Mouse (Mus musculus) neural tube, embryonic 15.5 days (tissue): ENCODE measurements around the gene Wdr95. TPM values are rescaled to one million over a fixed set of nuclear protein-coding genes. Genes with fewer than 3 reads are reported as not detected.

ENCODE experiments used
- ATAC-seq: fragments of 200-750 bp; cut with Nextera tagmentation; 2 replicates; pipeline ENCODE4 v1.8.0; 2017; ENCODE audit warnings: mild to moderate bottlenecking, moderate TSS enrichment, moderate library complexity; ENCODE audit not compliant: low FRiP score
- H3K27ac ChIP-seq: fragments of 300-500 bp; sonication (generic); replicated peaks from 2 replicates; pipeline ENCODE4 v1.5.1; 2015; ENCODE audit warnings: mild to moderate bottlenecking, inconsistent platforms
- H3K27me3 ChIP-seq: fragments of 300-500 bp; sonication (generic); replicated peaks from 2 replicates; pipeline ENCODE4 v1.6.1; 2015; ENCODE audit warnings: inconsistent platforms
- H3K36me3 ChIP-seq: fragments of 300-500 bp; sonication (generic); 2 replicates; pipeline ENCODE4 v1.6.1; 2015; ENCODE audit warnings: inconsistent platforms
- H3K4me1 ChIP-seq: fragments of 300-500 bp; sonication (generic); 2 replicates; pipeline ENCODE4 v1.6.1; 2015; ENCODE audit warnings: inconsistent platforms
- H3K4me2 ChIP-seq: fragments of 300-500 bp; sonication (generic); 2 replicates; pipeline ENCODE4 v1.6.1; 2015; ENCODE audit warnings: inconsistent platforms, mild to moderate bottlenecking, moderate library complexity
- H3K4me3 ChIP-seq: fragments of 300-500 bp; sonication (generic); replicated peaks from 2 replicates; pipeline ENCODE4 v1.5.1; 2015; ENCODE audit warnings: mild to moderate bottlenecking, inconsistent platforms
- H3K9ac ChIP-seq: fragments of 300-500 bp; sonication (generic); replicated peaks from 2 replicates; pipeline ENCODE4 v1.6.1; 2015; ENCODE audit warnings: mild to moderate bottlenecking, inconsistent platforms
- H3K9me3 ChIP-seq: fragments of 300-500 bp; sonication (generic); replicated peaks from 2 replicates; pipeline ENCODE4 v1.6.1; 2016; ENCODE audit warnings: inconsistent platforms
- WGBS: fragments of 180-500 bp; shearing (Covaris S2); methylation state at CpG from one replicate; pipeline ENCODE4 v1.1.7; 2015; ENCODE audit warnings: mixed read lengths; 5-methylcytosine and 5-hydroxymethylcytosine counted together
- polyA plus RNA-seq: library from polyadenylated mRNA; unstranded; fragments of >200 nt; fragmentation: Nextera tagmentation; extraction: Ambion mirVana; gene quantifications from 2 replicates; pipeline ENCODE4 v1.2.1, GENCODE M21; 2015

The Wdr95 gene
- polyA plus RNA-seq, 1 experiment from 2014 or later = 0.12 TPM

GRCm38 (mm10) chr5:149503423-149504175 lies 24.9 kb upstream of the Wdr95 start:
- Histone ChIP-seq H3K4me1 (peaks cover 9% of the 10 kb centered on the region), H3K4me3 (no peak overlapping the region), H3K4me2 (peak overlapping the region; percentile 20; the same call in 1 of the 2 replicates), H3K9me3 (no peaks in the 10 kb centered on the region), H3K9ac (peak overlapping the region; percentile 15), H3K27ac (peak overlapping the region; percentile 61), H3K36me3 (no peaks in the 10 kb centered on the region), H3K27me3 (no peaks in the 10 kb centered on the region)
- WGBS = 43% methylated on average over 23 of the region's 23 CpGs
- no peak for ATAC-seq

GRCm38 (mm10) chr5:149504985-149505384 lies 23.5 kb upstream of the Wdr95 start:
- Histone ChIP-seq H3K27ac (no peak overlapping the region), H3K9ac (no peak overlapping the region), H3K27me3 (no peaks in the 10 kb centered on the region), H3K4me2 (no peak overlapping the region), H3K9me3 (no peaks in the 10 kb centered on the region), H3K36me3 (no peaks in the 10 kb centered on the region), H3K4me3 (no peak overlapping the region), H3K4me1 (peaks cover 12% of the 10 kb centered on the region)
- ATAC-seq = no peak
- WGBS = 84% methylated on average over 8 of the region's 8 CpGs

DNA sequence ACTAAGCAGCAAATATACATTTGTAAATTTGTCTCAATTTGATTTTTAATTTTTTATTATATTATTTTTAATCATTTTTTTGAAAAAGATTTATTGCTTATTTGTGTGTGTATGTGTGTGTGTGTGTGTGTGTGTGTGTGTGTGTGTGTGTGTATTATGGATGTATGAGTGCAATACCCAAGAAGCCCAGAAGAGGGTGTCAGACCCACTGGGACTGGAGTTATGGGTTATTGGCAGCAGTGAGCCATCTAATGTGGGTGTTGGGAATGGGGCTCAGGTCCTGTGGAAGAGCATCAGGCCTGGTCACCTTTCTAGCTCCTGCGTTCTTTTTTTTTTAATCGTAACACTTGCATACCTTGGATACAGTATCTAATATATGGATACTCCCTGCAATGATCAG lies 22.4 kb upstream of the Wdr95 start:
- H3K9ac ChIP-seq = no peak overlapping the region
- WGBS = 96% methylated on average over 2 of the region's 2 CpGs
- ATAC-seq = no peak
- H3K36me3 ChIP-seq = no peaks in the 10 kb centered on the region
- no peaks in the 10 kb centered on the region for H3K27me3 ChIP-seq
- H3K4me2 ChIP-seq = no peak overlapping the region
- no peaks in the 10 kb centered on the region for H3K9me3 ChIP-seq
- H3K4me3 ChIP-seq = no peak overlapping the region
- H3K27ac ChIP-seq = no peak overlapping the region
- H3K4me1 ChIP-seq = peaks cover 19% of the 10 kb centered on the region

DNA sequence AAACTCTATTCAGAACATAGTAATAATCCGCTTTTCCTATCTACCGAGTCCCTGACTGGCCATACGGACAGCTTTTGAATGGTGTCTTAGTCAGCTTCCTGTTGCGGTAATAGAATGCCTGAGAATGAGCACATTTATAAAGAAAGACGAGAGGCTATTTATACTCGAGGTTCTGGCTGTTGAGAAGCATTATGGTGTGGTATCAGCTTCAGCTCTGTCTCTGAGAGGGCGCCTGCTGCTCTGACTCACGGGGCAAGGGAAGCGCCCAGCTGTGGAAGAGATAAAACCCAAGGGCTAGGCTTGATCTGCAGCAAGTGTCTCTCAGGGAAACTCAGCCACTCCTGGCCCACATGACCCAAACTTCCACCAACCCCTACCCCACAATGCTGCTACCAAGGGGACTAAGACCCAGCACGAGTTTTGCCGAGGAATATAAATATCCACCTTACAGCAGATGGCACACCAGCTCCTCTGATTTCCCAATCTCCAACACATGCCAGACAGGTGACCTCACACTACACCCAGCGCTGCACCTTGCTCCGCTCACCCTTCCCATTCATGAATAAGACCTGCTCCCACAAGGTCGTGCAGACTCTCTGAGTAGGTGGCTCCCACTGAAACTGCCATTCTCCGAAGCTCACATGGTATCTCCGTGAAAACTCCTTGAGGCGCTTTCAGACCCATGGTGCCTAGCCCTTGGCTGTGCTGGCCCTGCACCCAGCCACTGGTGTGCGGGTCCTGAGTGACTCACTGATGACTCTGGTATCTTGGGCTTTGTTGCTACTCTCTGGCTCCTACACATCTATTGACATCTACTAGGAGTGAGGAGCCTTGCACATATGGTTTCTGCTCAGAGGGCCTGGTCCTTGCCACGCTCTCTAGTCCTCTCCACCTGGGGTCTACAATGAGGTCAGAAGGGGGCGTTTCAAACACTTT lies 20.1 kb upstream of the Wdr95 start:
- H3K4me2 ChIP-seq = no peak overlapping the region
- no peaks in the 10 kb centered on the region for H3K27me3 ChIP-seq
- H3K4me1 ChIP-seq = peaks cover 21% of the 10 kb centered on the region
- no peak overlapping the region for H3K9ac ChIP-seq
- 86% methylated on average over 20 of the region's 20 CpGs for WGBS
- ATAC-seq = no peak
- H3K9me3 ChIP-seq = no peaks in the 10 kb centered on the region
- no peaks in the 10 kb centered on the region for H3K36me3 ChIP-seq
- no peak overlapping the region for H3K27ac ChIP-seq
- no peak overlapping the region for H3K4me3 ChIP-seq

- H3K27me3 ChIP-seq = no peaks in the 10 kb centered on the region
- ATAC-seq = no peak
- 17% methylated on average over 13 of the region's 13 CpGs for WGBS
- H3K4me1 ChIP-seq = peaks cover 32% of the 10 kb centered on the region
- no peak overlapping the region for H3K4me3 ChIP-seq
- peak overlapping the region; percentile 9; the same call in 1 of the 2 replicates for H3K4me2 ChIP-seq
- H3K9me3 ChIP-seq = no peaks in the 10 kb centered on the region
- no peaks in the 10 kb centered on the region for H3K36me3 ChIP-seq
- H3K27ac ChIP-seq = peak overlapping the region; percentile 48; the same call in 1 of the 2 replicates
- H3K9ac ChIP-seq = no peak overlapping the region
Observed at GRCm38 (mm10) chr5:149510323-149510722, 18.2 kb upstream of the Wdr95 start.

- H3K9me3 ChIP-seq = no peaks in the 10 kb centered on the region
- H3K4me1 ChIP-seq = peaks cover 32% of the 10 kb centered on the region
- H3K36me3 ChIP-seq = no peaks in the 10 kb centered on the region
- H3K27me3 ChIP-seq = no peaks in the 10 kb centered on the region
- H3K4me2 ChIP-seq = no peak overlapping the region
- WGBS = 8% methylated on average over 3 of the region's 3 CpGs
- no peak overlapping the region for H3K27ac ChIP-seq
- no peak for ATAC-seq
- no peak overlapping the region for H3K4me3 ChIP-seq
- no peak overlapping the region for H3K9ac ChIP-seq
Observed at GRCm38 (mm10) chr5:149512695-149513094, 15.8 kb upstream of the Wdr95 start.

DNA sequence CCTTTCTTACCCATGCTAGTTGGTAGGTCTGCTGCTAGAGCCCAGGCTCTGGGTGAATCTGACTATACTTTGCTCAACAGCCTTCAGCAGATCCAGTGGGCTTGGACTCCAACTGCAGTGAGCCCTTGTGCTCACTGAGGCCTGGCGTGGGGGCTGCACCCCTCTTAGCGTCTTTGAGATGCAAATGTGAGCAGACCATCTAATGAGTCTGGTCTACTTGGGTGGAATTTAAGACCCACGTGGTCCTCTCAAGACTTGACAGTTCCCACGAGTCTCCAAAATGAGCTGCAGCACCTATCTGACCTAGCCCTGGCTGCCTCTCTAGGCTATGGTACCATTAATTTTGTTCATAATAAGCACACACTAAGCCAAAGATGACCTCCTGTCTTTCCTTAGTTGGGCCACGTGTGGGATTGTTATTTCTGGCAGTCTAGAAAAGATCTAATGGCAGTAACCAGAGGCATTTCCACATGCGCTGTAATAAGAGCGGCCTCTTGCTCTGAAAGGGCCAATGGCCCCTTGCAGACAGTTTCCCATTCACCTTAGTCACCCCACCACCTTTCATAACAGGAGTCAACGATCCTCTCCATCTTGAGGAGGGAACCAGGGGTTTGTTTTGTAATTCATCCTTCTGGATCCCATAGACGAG lies 14.9 kb upstream of the Wdr95 start:
- no peak for ATAC-seq
- no peak overlapping the region for H3K4me3 ChIP-seq
- peak overlapping the region; percentile 72 for H3K27ac ChIP-seq
- H3K36me3 ChIP-seq = no peaks in the 10 kb centered on the region
- H3K9me3 ChIP-seq = no peaks in the 10 kb centered on the region
- peak overlapping the region; percentile 26 for H3K4me2 ChIP-seq
- H3K4me1 ChIP-seq = peaks cover 32% of the 10 kb centered on the region
- H3K9ac ChIP-seq = no peak overlapping the region
- WGBS = 29% methylated on average over 9 of the region's 9 CpGs
- H3K27me3 ChIP-seq = no peaks in the 10 kb centered on the region

DNA sequence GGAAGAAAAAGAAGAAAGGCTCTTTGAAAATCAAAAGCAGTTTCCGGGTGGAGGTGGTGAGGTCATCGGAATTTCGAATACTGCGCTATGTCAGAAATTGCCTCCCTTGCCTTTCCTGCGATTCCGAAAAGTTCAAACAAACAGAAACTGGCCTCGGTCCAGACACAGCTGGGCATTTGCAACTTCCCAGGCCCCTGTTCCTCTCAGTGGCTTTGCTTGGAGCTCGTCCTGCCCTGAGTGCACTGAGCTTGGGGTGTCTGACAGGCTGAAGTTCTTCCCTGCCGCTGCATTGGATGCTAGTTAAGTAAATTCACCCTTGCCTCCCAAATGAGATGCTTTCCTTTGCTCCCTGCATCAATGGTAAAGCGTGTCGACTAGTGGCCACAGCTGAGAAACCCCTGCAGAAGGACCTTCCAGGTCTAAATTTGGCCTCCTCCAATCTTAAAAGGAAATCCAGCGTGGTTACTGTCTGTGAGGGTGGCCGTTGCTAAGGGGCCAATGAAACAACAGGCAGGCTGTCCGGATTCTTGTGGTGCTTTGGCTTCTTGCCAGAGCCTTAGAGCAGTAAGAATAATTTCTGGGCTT lies 14.3 kb upstream of the Wdr95 start:
- ATAC-seq = peak; percentile 45; the same call in 1 of the 2 replicates

DNA sequence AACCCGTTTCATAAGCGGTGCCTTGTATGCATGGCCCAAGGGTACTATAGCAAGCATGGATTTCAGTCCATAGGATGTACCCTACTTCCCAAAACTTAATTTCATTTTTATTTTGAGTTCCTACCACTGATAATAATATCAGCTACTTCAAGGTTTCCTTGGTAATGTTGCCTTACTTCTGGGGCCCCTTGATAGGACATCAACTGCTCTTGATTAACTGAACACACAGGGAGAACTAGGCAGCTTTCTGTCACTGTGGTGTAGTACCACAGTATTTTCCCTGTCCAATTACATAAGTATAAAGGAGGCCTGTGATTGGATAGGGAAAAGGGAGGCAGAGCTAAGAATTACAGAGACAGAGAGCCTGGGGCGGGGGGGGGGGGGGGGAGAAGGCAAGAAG lies 13.6 kb upstream of the Wdr95 start:
- 48% methylated on average over 2 of the region's 3 CpGs for WGBS
- ATAC-seq = no peak
- no peaks in the 10 kb centered on the region for H3K36me3 ChIP-seq
- no peaks in the 10 kb centered on the region for H3K27me3 ChIP-seq
- no peak overlapping the region for H3K4me2 ChIP-seq
- H3K27ac ChIP-seq = peak overlapping the region; percentile 72; the same call in 1 of the 2 replicates
- H3K9me3 ChIP-seq = no peaks in the 10 kb centered on the region
- H3K4me1 ChIP-seq = peaks cover 31% of the 10 kb centered on the region
- H3K4me3 ChIP-seq = no peak overlapping the region
- no peak overlapping the region for H3K9ac ChIP-seq

More for the DNA sequence above, 14.3 kb upstream of the Wdr95 start:
- H3K36me3 ChIP-seq = no peaks in the 10 kb centered on the region
- H3K9ac ChIP-seq = no peak overlapping the region
- H3K4me2 ChIP-seq = peak overlapping the region; percentile 26
- WGBS = 12% methylated on average over 14 of the region's 14 CpGs
- no peaks in the 10 kb centered on the region for H3K9me3 ChIP-seq
- H3K4me1 ChIP-seq = peaks cover 32% of the 10 kb centered on the region
- H3K27ac ChIP-seq = peak overlapping the region; percentile 72
- no peaks in the 10 kb centered on the region for H3K27me3 ChIP-seq
- no peak overlapping the region for H3K4me3 ChIP-seq

DNA sequence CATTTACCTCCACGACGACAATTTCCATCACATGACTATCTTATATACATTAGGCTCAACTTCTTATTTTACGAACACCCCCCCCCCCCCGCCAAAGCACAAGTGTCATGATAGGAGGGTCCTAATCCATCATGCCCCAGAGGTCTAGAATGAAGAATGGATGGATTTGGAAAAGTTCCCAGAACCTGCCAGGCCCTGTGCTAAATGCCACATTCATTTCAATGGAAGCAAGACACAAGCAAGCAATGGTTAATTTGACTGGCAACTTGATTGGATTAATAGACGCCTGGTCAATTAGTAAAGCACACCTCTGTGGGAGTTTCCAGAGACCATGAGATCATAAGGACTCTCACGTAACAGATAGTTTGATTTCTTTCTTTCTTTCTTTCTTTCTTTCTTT lies 11.4 kb upstream of the Wdr95 start:
- ATAC-seq = no peak
- Histone ChIP-seq H3K27me3 (no peaks in the 10 kb centered on the region), H3K27ac (no peak overlapping the region), H3K9me3 (no peaks in the 10 kb centered on the region), H3K4me1 (peaks cover 26% of the 10 kb centered on the region), H3K4me2 (no peak overlapping the region), H3K9ac (no peak overlapping the region), H3K36me3 (no peaks in the 10 kb centered on the region), H3K4me3 (no peak overlapping the region)
- 54% methylated on average over 6 of the region's 6 CpGs for WGBS

DNA sequence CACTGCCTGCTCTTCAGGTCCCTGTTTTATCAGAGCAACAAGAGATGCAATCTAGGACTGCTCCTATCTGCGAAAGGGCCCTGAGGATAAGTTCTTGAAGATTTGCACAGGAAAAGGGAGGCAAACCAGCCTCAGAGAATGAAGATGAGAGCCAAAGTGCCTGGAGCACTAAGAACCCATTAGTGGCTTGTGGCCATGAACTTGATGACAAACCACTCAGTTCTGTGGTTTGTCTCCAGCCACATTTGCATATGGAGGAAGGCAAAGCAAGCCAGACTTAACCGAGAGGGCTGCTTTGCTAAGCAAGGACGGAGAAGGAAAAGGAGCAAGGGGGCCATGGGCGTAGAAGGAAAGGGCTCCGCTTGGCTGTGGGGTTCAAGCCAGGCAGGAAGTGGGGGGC lies 7.7 kb upstream of the Wdr95 start:
- Histone ChIP-seq H3K4me3 (no peak overlapping the region), H3K27me3 (no peaks in the 10 kb centered on the region), H3K27ac (no peak overlapping the region), H3K36me3 (no peaks in the 10 kb centered on the region), H3K9me3 (no peaks in the 10 kb centered on the region), H3K4me2 (no peak overlapping the region), H3K9ac (no peak overlapping the region), H3K4me1 (peaks cover 30% of the 10 kb centered on the region)
- ATAC-seq = no peak
- WGBS = 77% methylated on average over 5 of the region's 5 CpGs
